Mouse (Mus musculus): Measurements from ENCODE around the gene Tent4a.
A peak's percentile ranks its signal among the peaks of the same experiment; 100 is the strongest.

The Tent4a gene

DNA sequence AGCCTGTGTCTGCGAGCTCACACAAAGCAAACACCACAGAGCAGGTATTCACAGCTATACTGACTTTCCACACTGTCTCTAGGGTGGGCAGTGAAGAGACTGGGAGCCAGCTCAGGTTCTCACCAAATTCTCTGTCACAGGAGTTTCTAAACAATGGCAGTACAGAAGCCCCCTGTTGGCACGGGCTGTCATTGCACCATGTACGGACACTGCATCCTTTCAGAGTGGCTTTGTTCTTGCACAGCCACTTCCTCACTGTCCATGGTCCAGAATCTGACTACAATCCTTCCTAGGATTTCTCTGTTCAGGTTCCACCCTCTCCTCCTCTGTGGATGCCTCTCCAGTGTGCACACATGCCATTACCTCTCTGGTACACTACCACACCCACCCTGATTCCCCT is 10.6 kb upstream of the Tent4a start:
- DNase-seq (ENCODE audit: low spot score in 2 of 2), result peak in 1 of 2 experiments; percentile 40

DNA sequence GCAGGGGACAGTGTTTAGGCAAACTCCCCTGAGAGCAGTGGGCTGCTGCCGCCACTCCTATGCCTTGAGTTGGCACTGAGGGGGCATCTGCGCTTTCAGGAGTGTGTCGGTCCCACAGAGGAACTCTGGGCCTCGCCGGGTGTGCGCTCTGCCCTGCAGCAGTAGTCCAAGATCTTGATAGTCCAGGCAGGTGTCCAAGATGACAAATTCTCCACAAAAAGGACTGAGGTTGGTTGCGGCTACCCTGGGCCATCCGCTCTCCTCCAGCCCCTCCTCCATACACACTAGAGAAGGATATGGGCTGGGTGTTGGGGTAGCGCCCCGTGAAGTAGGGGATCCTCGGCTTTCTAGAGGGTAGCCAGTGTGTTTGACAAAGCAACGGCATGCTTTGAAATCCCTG is 9.2 kb upstream of the Tent4a start:
- DNase-seq (ENCODE audit: low spot score in 2 of 2), result no peak

DNA sequence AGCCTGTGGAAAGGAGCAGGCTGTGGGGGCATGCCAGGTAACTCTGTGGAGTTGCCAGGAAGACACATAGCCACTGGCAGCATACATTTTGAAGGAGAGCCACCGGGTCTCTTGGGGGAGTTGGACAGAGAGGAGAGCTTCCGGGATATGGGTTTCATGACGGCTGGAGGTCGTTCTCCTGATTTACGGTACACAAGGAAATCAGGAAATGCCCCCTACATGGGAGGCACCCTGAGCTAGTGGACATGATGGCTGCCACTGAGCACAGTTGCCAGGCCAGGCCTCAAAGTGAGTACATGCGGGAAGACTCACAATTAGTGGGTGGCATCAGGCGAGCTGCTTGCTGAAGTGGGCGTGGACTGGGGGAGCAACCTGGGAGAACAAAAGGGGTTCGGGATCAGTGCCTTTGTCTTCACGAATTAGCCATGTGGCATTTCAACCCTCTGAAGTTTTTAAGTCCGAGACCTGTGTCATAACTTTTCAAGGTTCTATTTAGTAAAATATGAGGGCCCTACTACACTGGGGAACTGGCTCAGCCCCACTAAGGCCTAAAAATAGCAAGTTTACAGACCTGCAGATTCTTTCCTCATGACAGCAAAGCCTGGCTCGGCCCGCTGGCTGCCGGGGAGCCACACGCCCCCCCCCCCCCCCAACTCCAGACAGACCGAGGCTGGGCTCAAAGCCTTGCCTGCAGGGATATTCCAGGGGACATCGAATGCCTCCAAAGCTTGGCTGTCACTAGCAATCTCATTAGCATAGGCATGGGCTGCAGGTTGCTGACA is 8.3 kb upstream of the Tent4a start:
- DNase-seq (ENCODE audit: low spot score in 2 of 2), result no peak

DNA sequence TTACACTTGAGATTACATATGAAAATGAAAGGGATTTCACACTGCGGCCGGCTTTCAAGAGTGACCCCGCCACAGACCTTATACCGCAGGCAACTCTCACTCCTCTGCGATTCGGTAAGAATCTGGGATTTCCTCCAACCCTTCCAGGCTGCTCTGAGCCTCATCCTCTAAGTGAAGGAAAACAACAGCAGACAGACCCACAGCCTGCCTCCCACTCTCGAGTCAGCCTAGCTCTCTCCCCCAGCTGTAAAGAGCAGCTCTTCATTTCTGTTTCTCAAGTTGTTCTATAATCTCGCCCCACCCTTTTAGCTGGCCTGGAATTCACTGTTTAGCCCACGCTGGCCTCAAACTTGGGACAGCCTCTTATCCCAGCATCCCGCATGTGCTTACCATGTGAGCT is 7.4 kb upstream of the Tent4a start:
- DNase-seq (ENCODE audit: low spot score in 2 of 2), result no peak

DNA sequence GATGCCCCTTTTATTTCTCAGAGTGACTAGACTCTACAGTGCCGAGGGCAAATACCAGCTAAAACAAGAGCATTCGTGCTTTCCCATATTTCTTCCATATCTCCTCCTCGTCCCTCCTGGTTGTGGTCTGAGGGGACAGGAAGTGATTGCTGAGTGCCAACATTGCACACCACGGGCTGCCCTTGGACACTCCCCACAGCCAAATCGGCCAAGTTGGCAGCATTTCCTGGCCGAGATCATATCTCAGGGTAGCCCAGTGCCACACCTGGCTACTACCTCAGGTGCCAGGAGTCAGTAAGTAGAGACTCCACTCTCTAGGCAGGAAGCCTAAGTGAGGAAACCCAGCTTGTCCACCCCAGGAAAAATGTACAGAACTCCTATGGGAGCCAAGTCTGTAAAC is 6.8 kb upstream of the Tent4a start:
- no peak for DNase-seq (ENCODE audit: low spot score in 2 of 2)

DNA sequence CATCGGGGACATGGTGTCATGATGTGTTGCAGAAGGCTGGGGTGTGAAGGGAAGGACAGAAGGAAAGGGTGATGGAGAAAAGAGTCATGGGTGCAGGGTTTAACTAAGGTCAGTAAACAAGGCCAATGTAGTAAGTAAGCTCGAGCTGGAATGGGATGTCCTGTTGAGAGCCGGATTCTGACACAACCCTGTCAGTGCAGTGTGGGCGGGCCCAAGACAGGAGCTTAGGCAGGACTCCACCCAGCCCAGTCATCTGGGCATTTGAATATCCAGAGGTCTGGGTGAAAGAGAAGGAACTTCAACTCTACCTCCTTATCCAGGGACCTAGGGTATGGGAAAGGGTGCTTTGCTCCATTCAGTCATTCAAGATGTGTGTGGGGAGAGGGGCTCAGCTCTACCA is 3.9 kb upstream of the Tent4a start:
- DNase-seq (ENCODE audit: low spot score in 2 of 2), result no peak

- no peak for DNase-seq (ENCODE audit: low spot score in 2 of 2)
Observed at GRCm38 (mm10) chr13:69537366-69537765, 2.9 kb upstream of the Tent4a start.

DNA sequence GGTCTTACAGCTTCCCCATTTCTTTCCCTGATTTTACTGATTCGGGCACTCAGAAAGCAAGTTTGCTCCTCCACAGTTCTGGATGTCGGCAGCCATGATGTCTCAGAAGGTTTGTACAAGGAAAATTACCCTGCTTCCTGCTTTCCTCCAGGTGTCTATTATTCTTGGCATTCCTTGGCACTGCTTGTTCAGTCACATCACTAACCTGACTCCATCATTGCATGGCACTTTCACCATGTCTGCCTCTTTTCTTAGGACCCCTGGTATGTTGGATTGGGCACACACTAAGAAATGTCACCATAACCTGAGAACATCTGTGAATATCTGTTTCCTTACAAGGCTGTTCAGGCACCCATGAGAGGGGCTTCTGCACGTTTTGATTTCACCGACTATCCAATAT is 1.6 kb upstream of the Tent4a start:
- no peak for DNase-seq (ENCODE audit: low spot score in 2 of 2)

- DNase-seq (ENCODE audit: low spot score in 2 of 2), result peak; percentile 94 to 99
Observed at GRCm38 (mm10) chr13:69534654-69535551, 486 bp upstream of the Tent4a start.

DNA sequence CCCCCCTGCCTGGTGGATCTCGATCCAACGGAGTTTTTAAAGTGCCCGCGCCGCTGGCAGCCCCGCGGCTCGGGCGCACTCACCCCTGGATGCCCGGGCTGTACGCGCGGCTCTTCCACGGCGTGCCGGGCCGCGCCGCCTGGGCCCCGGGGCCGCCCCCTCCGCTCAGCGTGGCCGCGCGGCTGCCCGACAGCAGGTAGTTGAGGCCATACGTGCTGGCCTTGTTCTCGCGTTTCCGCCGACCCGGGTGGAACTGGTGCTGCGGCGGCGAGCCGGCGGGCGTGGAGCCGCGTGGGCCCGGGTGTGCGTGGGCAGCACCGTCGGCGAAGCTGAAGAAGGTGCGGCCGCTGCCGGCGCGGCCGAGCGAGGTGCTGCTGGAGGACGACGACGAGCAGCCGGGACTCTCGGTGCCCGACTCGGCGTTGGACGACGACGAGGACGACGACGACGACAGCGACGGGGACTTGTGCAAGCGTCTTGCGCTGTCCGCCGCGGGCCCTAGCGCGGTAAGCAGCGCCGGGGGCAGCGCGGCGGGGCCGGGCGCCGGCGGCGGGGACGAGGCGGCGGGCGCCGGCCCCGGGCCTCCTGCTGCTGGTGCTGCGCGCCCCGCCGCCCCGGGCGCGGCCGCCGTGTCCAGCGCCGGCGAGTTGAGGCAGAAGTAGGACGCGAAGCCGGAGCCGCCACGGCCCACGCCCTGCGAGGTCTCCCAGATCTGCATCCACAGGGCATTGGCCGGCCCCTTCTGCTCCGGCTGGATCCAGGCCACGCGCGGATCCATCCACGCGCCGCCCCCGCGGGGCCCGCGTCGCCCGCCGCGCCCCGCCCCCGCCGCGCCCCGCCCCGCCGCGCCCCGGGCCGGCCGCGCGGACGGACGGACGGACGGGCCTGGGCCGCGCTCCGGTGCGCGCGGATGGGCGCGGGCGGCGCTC is 748 bp downstream of the Tent4a start, which contains the start of gene Nsun2:
Gene Nsun2 (plus strand): TSS at position 342 of the 929 bp plus-strand sequence.
- DNase-seq (ENCODE audit: low spot score in 2 of 2), result peak in 1 of 2 experiments; percentile 57

GRCm38 (mm10) chr13:69532893-69533404 is 1.5 kb downstream of the Tent4a start:
- DNase-seq (ENCODE audit: low spot score in 2 of 2), result no peak

GRCm38 (mm10) chr13:69532101-69532892 is 2.1 kb downstream of the Tent4a start:
- no peak for DNase-seq (ENCODE audit: low spot score in 2 of 2)

DNA sequence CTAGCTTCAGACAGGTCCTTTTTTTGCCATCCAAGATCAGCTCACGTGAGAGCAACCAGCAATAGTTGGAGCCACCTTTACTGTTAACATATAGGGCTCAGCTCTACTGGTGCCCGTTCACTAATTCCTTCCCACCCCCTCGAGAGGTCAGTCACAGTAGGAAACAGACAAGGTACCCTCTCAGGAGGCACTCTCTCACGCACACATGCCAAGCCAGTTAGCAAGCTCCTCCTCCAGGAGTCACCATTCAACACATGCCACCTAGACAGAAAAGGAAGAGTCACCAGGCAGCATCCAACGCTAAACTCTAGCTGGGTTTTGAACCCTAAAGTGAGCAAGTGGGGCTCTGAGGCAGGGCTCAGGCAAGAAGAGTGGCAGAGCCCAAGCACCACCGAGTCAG is 3.0 kb downstream of the Tent4a start:
- no peak for DNase-seq (ENCODE audit: low spot score in 2 of 2)

- DNase-seq (ENCODE audit: low spot score in 2 of 2), result no peak
Observed at GRCm38 (mm10) chr13:69530951-69531350, 3.5 kb downstream of the Tent4a start.

- no peak for DNase-seq (ENCODE audit: low spot score in 2 of 2)
Observed at GRCm38 (mm10) chr13:69530156-69530555, 4.3 kb downstream of the Tent4a start.

- no peak for DNase-seq (ENCODE audit: low spot score in 2 of 2)
Observed at GRCm38 (mm10) chr13:69528531-69528930, 5.9 kb downstream of the Tent4a start.

DNA sequence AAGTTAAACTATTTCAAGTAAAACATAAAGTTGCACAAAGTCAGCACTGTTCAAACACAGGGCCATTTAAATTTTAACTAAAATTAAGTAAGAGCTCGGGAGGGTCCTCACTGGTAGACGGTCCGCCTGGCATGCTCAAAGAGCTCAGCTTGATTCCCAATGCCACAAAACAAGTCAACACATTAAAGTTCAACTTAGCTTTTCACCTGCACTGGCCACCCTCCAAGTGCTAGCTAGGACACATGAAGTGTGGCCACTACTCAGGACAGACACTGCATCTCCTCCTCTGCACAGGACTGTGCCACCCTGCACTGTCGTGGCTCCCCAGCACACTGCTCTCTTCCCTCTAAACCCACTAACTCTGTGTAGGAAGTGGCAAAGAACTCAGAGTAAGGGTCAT is 8.6 kb downstream of the Tent4a start:
- DNase-seq (ENCODE audit: low spot score in 2 of 2), result no peak

DNA sequence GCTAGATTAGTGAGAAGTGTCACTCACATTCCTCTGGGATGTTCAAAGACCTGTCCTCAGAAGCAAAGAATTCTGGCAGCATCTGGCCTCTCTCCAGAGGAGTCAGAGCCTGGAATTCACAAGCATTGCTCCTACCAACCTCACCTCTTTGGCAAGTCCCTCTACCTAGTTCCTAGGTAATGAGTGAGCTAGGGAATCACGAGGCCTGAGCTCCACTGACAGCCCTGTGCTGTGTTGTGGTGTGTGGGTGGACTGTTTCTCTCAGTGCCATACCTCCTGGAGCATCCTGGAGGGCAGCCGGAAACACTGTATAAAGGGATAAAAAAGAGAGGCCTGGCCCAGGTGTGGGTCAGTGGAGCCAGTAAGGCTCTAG is 10.3 kb downstream of the Tent4a start:
- no peak for DNase-seq (ENCODE audit: low spot score in 2 of 2)

DNA sequence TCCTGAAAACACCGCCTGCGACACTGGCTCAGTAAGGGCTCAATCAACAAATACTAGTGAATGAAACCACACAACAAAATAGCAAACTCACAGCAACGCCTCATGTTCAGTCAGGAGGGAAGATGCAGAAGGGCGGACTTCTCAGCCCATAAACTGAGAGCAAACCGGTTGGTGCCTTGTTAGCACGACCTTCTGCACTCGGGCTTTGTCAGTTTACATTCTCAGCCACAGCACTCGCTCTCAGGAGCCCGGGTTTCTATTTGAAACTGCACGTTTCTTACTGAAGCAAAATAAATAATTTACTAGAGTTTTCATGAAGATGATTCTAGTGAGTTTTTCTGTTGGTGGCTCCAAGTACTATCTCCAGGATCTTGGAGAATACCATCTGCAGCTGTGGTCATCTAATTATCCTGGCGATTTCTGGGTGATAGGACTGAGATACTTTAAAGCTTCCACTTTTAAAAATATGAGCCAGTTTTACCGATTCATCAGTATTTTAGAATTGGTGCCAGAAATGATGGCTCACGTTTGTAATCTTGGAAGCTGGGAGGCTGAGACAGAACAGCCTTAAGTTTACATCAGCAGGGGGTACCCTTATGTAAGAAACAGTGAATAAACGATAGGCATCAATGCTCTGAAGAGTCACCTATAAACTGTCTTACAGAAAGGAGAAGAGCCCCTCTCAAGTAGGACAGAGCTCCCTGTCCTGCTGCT is 10.8 kb downstream of the Tent4a start:
- no peak for DNase-seq (ENCODE audit: low spot score in 2 of 2)

- no peak for DNase-seq (ENCODE audit: low spot score in 2 of 2)
Observed at GRCm38 (mm10) chr13:69522161-69522791, 12.1 kb downstream of the Tent4a start.
